Mouse (Mus musculus): ENCODE measurements at regions not wholly inside any gene's neighbourhood (a gene's known extent, or its start where the extent isn't known, plus 50 kb on each side); places are given as distances from the start of the nearest gene placed in this dataset.

- in situ Hi-C loops (cut with MboI, MseI) = no loop called here
Observed at GRCm38 (mm10) chr8:97866148-97866547, 1550.1 kb downstream of the Cdh8 start.

DNA sequence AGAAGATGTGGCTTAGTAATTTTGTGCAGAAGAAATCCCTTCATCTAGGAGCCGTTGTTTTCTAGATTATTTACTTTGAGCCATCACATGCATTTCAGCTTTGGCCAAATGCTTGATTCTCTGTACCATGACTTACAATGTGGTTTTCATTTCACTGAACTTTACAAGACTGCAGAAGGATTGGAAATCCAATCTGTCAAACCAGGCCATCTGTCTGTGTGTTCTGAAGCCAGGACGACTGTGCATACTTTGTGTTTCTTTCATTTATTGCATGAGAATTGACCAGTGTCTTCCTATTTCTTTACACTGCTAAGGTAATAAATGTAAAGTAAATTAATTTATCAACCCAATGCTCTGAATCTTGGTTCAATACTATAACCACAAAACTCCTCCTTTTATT is 1554.8 kb downstream of the Cdh8 start:
- in situ Hi-C loops (cut with MboI, MseI) = no loop called here

- in situ Hi-C loops (cut with MboI, MseI) = no loop called here
Observed at GRCm38 (mm10) chr8:97860201-97860600, 1556.1 kb downstream of the Cdh8 start.

DNA sequence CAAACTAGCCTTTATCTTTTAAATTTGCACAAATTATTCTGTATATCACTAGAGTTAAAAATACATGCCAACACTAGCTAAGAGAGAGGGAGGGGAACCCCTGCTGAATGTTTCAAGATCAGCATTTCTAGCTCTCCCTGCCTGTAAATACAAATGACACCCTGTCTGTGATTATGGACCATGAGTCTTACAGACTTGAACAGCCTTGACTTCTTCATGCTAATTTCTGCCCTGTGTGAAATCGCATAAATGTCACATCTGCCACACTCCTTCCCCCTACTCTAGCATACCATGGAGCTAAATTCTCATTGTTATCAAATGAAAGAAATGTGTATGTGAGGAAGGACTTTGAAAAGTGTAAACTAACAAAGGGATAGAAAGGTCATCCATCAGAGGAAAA is 1559.0 kb downstream of the Cdh8 start:
- in situ Hi-C loops (cut with MboI, MseI) = loop anchor here in 1 of 2 experiments (10.0 kb wide), 1 partner anchor 1228 kb away; no protein-coding TSS in a partner anchor
